Mouse (Mus musculus) myocyte (in vitro differentiated cells): Measurements from ENCODE around the gene 4930426L09Rik. TPM values are rescaled to one million over a fixed set of nuclear protein-coding genes. Genes with fewer than 3 reads are reported as not detected.

ENCODE experiments used
- H3K27me3 ChIP-seq: one replicate; pipeline ENCODE4 v1.6.1; 2011; ENCODE audit not compliant: control insufficient read depth, insufficient read depth, insufficient read length
- H3K36me3 ChIP-seq: one replicate; pipeline ENCODE4 v1.6.1; 2011; ENCODE audit not compliant: control insufficient read depth, insufficient read depth
- H3K4me2 ChIP-seq: one replicate; pipeline ENCODE4 v1.6.1; 2011; ENCODE audit warnings: low read depth, control low read depth
- H3K4me3 ChIP-seq: one replicate; pipeline ENCODE4 v1.5.1; 2011; ENCODE audit warnings: mild to moderate bottlenecking, control low read depth, moderate library complexity
- H3K79me2 ChIP-seq: one replicate; pipeline ENCODE4 v1.6.1; 2011; ENCODE audit not compliant: control insufficient read depth, insufficient read depth
- H3ac ChIP-seq: one replicate; pipeline ENCODE4 v1.6.1; 2011; ENCODE audit not compliant: control insufficient read depth, insufficient read length
- CEBPB ChIP-seq: IDR thresholded peaks from 2 replicates; pipeline ENCODE4 v1.6.1; 2011; ENCODE audit warnings: mild to moderate bottlenecking, moderate library complexity; ENCODE audit not compliant: poor library complexity, insufficient read depth, severe bottlenecking
- E2F4 ChIP-seq: IDR thresholded peaks from one replicate; pipeline ENCODE4 v1.6.1; 2011; ENCODE audit warnings: mild to moderate bottlenecking, control low read depth, moderate library complexity; ENCODE audit not compliant: insufficient read depth
- MAX ChIP-seq: IDR thresholded peaks from one replicate; pipeline ENCODE4 v1.6.1; 2011; ENCODE audit warnings: low read depth, mild to moderate bottlenecking, control low read depth
- MYOD1 ChIP-seq, 3 experiments: IDR thresholded peaks; one replicate each; pipeline ENCODE4 v1.6.1; 2011; ENCODE audit warnings: control low read depth in 2 of 3, low read depth in 2 of 3, mild to moderate bottlenecking in 2 of 3, moderate library complexity in 1 of 3; ENCODE audit not compliant: insufficient read length in 2 of 3, control insufficient read depth in 1 of 3
- MYOG ChIP-seq, 3 experiments: IDR thresholded peaks; one replicate each; pipeline ENCODE4 v1.6.1; 2011; ENCODE audit warnings: control low read depth in 2 of 3, low read depth in 2 of 3, mild to moderate bottlenecking in 2 of 3; ENCODE audit not compliant: insufficient read length in 2 of 3, control insufficient read depth in 1 of 3, insufficient read depth in 1 of 3
- POLR2A ChIP-seq: IDR thresholded peaks from one replicate; pipeline ENCODE4 v1.6.1; 2011; ENCODE audit warnings: low read depth, mild to moderate bottlenecking, control low read depth, moderate library complexity; ENCODE audit not compliant: insufficient read length
- POLR2AphosphoS2 ChIP-seq: IDR thresholded peaks from one replicate; pipeline ENCODE4 v1.6.1; 2011; ENCODE audit warnings: low read depth, control low read depth; ENCODE audit not compliant: insufficient read length
- REST ChIP-seq: IDR thresholded peaks from one replicate; pipeline ENCODE4 v1.6.1; 2011; ENCODE audit warnings: mild to moderate bottlenecking, control low read depth, moderate library complexity; ENCODE audit not compliant: insufficient read depth, insufficient read length
- SRF ChIP-seq: IDR thresholded peaks from one replicate; pipeline ENCODE4 v1.6.1; 2011; ENCODE audit warnings: low read depth; ENCODE audit not compliant: control insufficient read depth, insufficient read length
- TCF12 ChIP-seq: IDR thresholded peaks from one replicate; pipeline ENCODE4 v1.6.1; 2011; ENCODE audit warnings: mild to moderate bottlenecking, control low read depth; ENCODE audit not compliant: poor library complexity, insufficient read depth, severe bottlenecking
- TCF3 ChIP-seq: IDR thresholded peaks from one replicate; pipeline ENCODE4 v1.6.1; 2011; ENCODE audit warnings: low read depth, control low read depth; ENCODE audit not compliant: insufficient read length
- USF1 ChIP-seq: IDR thresholded peaks from one replicate; pipeline ENCODE4 v1.6.1; 2011; ENCODE audit warnings: low read depth, mild to moderate bottlenecking, control low read depth, moderate library complexity
- polyA plus RNA-seq: library from polyadenylated mRNA; unstranded; fragments of >200 nt; fragmentation: generic; extraction: Trizol; gene quantifications from one replicate; pipeline ENCODE4 v1.2.1, GENCODE M21; 2012; ENCODE audit warnings: missing spikeins

4930426L09Rik gene
- polyA plus RNA-seq, 1 experiment: 0.35 TPM

GRCm38 (mm10) chr2:19048225-19048624 is 50.1 kb downstream of the 4930426L09Rik start:
- Histone ChIP-seq H3K27me3 (no peaks in the 10 kb centered on the region), H3K4me3 (no peak overlapping the region), H3K36me3 (no peaks in the 10 kb centered on the region), H3ac (no peak overlapping the region), H3K79me2 (no peaks in the 10 kb centered on the region), H3K4me2 (no peak overlapping the region)
- TF ChIP-seq E2F4: no peak
- no peak for TF ChIP-seq MYOD1 (IDR thresholded peaks at IDR 0.05; ENCODE audit: control insufficient read depth in 1 of 3, insufficient read length in 2 of 3, low read depth in 2 of 3)
- TF ChIP-seq MYOG (IDR thresholded peaks at IDR 0.05; ENCODE audit: control insufficient read depth in 1 of 3, insufficient read depth in 1 of 3, insufficient read length in 2 of 3, low read depth in 2 of 3): no peak
- TF ChIP-seq USF1: no peak
- TF ChIP-seq REST: no peak
- TF ChIP-seq POLR2AphosphoS2: no peak
- no peak for TF ChIP-seq POLR2A
- TF ChIP-seq TCF3: no peak
- no peak for TF ChIP-seq TCF12
- no peak for TF ChIP-seq CEBPB
- TF ChIP-seq SRF: no peak
- TF ChIP-seq MAX: no peak

GRCm38 (mm10) chr2:19049341-19049740 is 51.2 kb downstream of the 4930426L09Rik start:
- no peak for TF ChIP-seq POLR2A
- no peak for TF ChIP-seq CEBPB
- TF ChIP-seq REST: no peak
- no peak for TF ChIP-seq MAX
- no peak for TF ChIP-seq MYOD1 (IDR thresholded peaks at IDR 0.05; ENCODE audit: control insufficient read depth in 1 of 3, insufficient read length in 2 of 3, low read depth in 2 of 3)
- TF ChIP-seq E2F4: no peak
- no peak for TF ChIP-seq MYOG (IDR thresholded peaks at IDR 0.05; ENCODE audit: control insufficient read depth in 1 of 3, insufficient read depth in 1 of 3, insufficient read length in 2 of 3, low read depth in 2 of 3)
- TF ChIP-seq TCF12: no peak
- no peak for TF ChIP-seq TCF3
- no peak for TF ChIP-seq SRF
- no peak for TF ChIP-seq USF1
- TF ChIP-seq POLR2AphosphoS2: no peak
- Histone ChIP-seq H3K36me3 (no peaks in the 10 kb centered on the region), H3K4me3 (no peak overlapping the region), H3ac (no peak overlapping the region), H3K4me2 (no peak overlapping the region), H3K27me3 (no peaks in the 10 kb centered on the region), H3K79me2 (no peaks in the 10 kb centered on the region)

Other genes starting within 250 kb of the 4930426L09Rik start
- 10.4 TPM for gene Pip4k2a, start 217 bp upstream of the 4930426L09Rik start, polyA plus RNA-seq
- not detected for gene Armc3, start 201.0 kb downstream of the 4930426L09Rik start, polyA plus RNA-seq